Mouse (Mus musculus) MEL (cell line): ENCODE data around the gene Dip2a. TPM values are rescaled to one million over a fixed set of nuclear protein-coding genes. Genes with fewer than 3 reads are reported as not detected.

Experiments used
- DNase-seq: peaks from one replicate; pipeline ENCODE4 v3.0.0; 2011; ENCODE audit warnings: low read depth, low spot score
- H3K27ac ChIP-seq: 2 replicates; pipeline ENCODE4 v1.5.1; 2012; ENCODE audit warnings: low read depth, mild to moderate bottlenecking, control low read depth, low read length, moderate library complexity; ENCODE audit not compliant: control insufficient read depth
- H3K27me3 ChIP-seq, 2 experiments: fragments of 150-350 bp in 1 of 2; sonication (generic) in 1 of 2; 2 replicates each; pipeline ENCODE4 v1.6.1; 2012; ENCODE audit warnings: low read length in 2 of 2, mild to moderate bottlenecking in 2 of 2, improper control_type of control experiment in 1 of 2, moderate library complexity in 1 of 2; ENCODE audit not compliant: insufficient read depth in 2 of 2, control insufficient read depth in 1 of 2
- H3K36me3 ChIP-seq, 2 experiments: 2 replicates each; pipeline ENCODE4 v1.6.1; 2012 to 2014; ENCODE audit warnings: low read length in 2 of 2, improper control_type of control experiment in 1 of 2, inconsistent platforms in 1 of 2, mild to moderate bottlenecking in 1 of 2; ENCODE audit not compliant: insufficient read depth in 2 of 2, control insufficient read depth in 1 of 2
- H3K4me1 ChIP-seq, 2 experiments: fragments of 150-350 bp in 1 of 2; sonication (generic) in 1 of 2; 2 replicates each; pipeline ENCODE4 v1.6.1; 2012; ENCODE audit warnings: low read length in 2 of 2, improper control_type of control experiment in 1 of 2, mild to moderate bottlenecking in 1 of 2; ENCODE audit not compliant: insufficient read depth in 2 of 2, control insufficient read depth in 1 of 2
- H3K4me3 ChIP-seq, 2 experiments: fragments of 150-350 bp in 1 of 2; sonication (generic) in 1 of 2; 2 replicates each; pipeline ENCODE4 v1.5.1; 2012; ENCODE audit warnings: low read depth in 2 of 2, low read length in 2 of 2, mild to moderate bottlenecking in 2 of 2, moderate library complexity in 2 of 2, control low read depth in 1 of 2, improper control_type of control experiment in 1 of 2; ENCODE audit not compliant: control insufficient read depth in 1 of 2, insufficient read depth in 1 of 2
- H3K79me2 ChIP-seq: 2 replicates; pipeline ENCODE4 v1.6.1; 2012; ENCODE audit warnings: mild to moderate bottlenecking, low read length, moderate library complexity; ENCODE audit not compliant: control insufficient read depth, poor library complexity, insufficient read depth
- H3K9ac ChIP-seq: 2 replicates; pipeline ENCODE4 v1.6.1; 2012; ENCODE audit warnings: low read depth, mild to moderate bottlenecking, control low read depth, low read length, moderate library complexity; ENCODE audit not compliant: control insufficient read depth, poor library complexity, severe bottlenecking
- H3K9me3 ChIP-seq: fragments of 150-350 bp; sonication (generic); replicated peaks from 2 replicates; pipeline ENCODE4 v1.6.1; 2012; ENCODE audit warnings: mild to moderate bottlenecking, low read length, improper control_type of control experiment, moderate library complexity; ENCODE audit not compliant: insufficient read depth
- BHLHE40 ChIP-seq: IDR thresholded peaks from 2 replicates; pipeline ENCODE4 v1.6.1; 2012; ENCODE audit warnings: low read depth, mild to moderate bottlenecking, inconsistent platforms, low read length, improper control_type of control experiment, borderline replicate concordance
- CHD1 ChIP-seq: IDR thresholded peaks from 2 replicates; pipeline ENCODE4 v1.6.1; 2012; ENCODE audit warnings: low read depth, mild to moderate bottlenecking, inconsistent platforms, low read length, improper control_type of control experiment
- CTCF ChIP-seq, 3 experiments: IDR thresholded peaks in 2 of 3; conservative IDR thresholded peaks in 1 of 3; 2 replicates each; pipeline ENCODE4 v1.5.1; 2011 to 2012; ENCODE audit warnings: low read length in 3 of 3, low read depth in 2 of 3, mild to moderate bottlenecking in 2 of 3, improper control_type of control experiment in 1 of 3, inconsistent platforms in 1 of 3, mixed read lengths in 1 of 3, moderate library complexity in 1 of 3; ENCODE audit not compliant: control insufficient read depth in 1 of 3, insufficient read depth in 1 of 3, poor library complexity in 1 of 3, severe bottlenecking in 1 of 3
- E2F4 ChIP-seq: IDR thresholded peaks from 2 replicates; pipeline ENCODE4 v1.6.1; 2011; ENCODE audit warnings: low read depth, low read length, improper control_type of control experiment, borderline replicate concordance
- EP300 ChIP-seq, 2 experiments: IDR thresholded peaks; 2 replicates each; pipeline ENCODE4 v1.6.1; 2011; ENCODE audit warnings: improper control_type of control experiment in 2 of 2, low read length in 2 of 2, low read depth in 1 of 2, mild to moderate bottlenecking in 1 of 2
- ETS1 ChIP-seq: IDR thresholded peaks from 2 replicates; pipeline ENCODE4 v1.6.1; 2012; ENCODE audit warnings: low read depth, mild to moderate bottlenecking, inconsistent platforms, low read length, improper control_type of control experiment, moderate library complexity
- GABPA ChIP-seq: IDR thresholded peaks from 2 replicates; pipeline ENCODE4 v1.6.1; 2012; ENCODE audit warnings: low read depth, mild to moderate bottlenecking, inconsistent platforms, low read length, improper control_type of control experiment, moderate library complexity
- JUND ChIP-seq: IDR thresholded peaks from 2 replicates; pipeline ENCODE4 v1.6.1; 2011; ENCODE audit warnings: low read depth, mild to moderate bottlenecking, improper control_type of control experiment, low read length
- KAT2A ChIP-seq: conservative IDR thresholded peaks from 2 replicates; pipeline ENCODE4 v1.6.1; 2012; ENCODE audit warnings: low read depth, low read length, improper control_type of control experiment, inconsistent platforms
- MAFK ChIP-seq: IDR thresholded peaks from 2 replicates; pipeline ENCODE4 v1.6.1; 2011; ENCODE audit warnings: low read depth, mild to moderate bottlenecking, low read length, improper control_type of control experiment, borderline replicate concordance
- MAX ChIP-seq: IDR thresholded peaks from 2 replicates; pipeline ENCODE4 v1.6.1; 2011; ENCODE audit warnings: low read length, improper control_type of control experiment
- MAZ ChIP-seq: IDR thresholded peaks from 2 replicates; pipeline ENCODE4 v1.6.1; 2012; ENCODE audit warnings: low read depth, mild to moderate bottlenecking, inconsistent platforms, low read length, improper control_type of control experiment
- MXI1 ChIP-seq: IDR thresholded peaks from 2 replicates; pipeline ENCODE4 v1.6.1; 2011; ENCODE audit warnings: mild to moderate bottlenecking, low read depth, low read length, improper control_type of control experiment
- MYB ChIP-seq: IDR thresholded peaks from 2 replicates; pipeline ENCODE4 v1.6.1; 2011; ENCODE audit warnings: mild to moderate bottlenecking, low read depth, low read length, improper control_type of control experiment
- MYC ChIP-seq: IDR thresholded peaks from 2 replicates; pipeline ENCODE4 v1.6.1; 2011; ENCODE audit warnings: low read depth, mild to moderate bottlenecking, low read length, improper control_type of control experiment, moderate library complexity
- NELFE ChIP-seq: IDR thresholded peaks from 2 replicates; pipeline ENCODE4 v1.6.1; 2011; ENCODE audit warnings: low read depth, low read length, improper control_type of control experiment
- NRF1 ChIP-seq: IDR thresholded peaks from 2 replicates; pipeline ENCODE4 v1.6.1; 2014; ENCODE audit warnings: low read depth, mild to moderate bottlenecking, inconsistent platforms, low read length, improper control_type of control experiment, moderate library complexity; ENCODE audit not compliant: poor library complexity, insufficient read depth, severe bottlenecking
- POLR2A ChIP-seq, 2 experiments: IDR thresholded peaks; 2 replicates each; pipeline ENCODE4 v1.6.1; 2011 to 2012; ENCODE audit warnings: low read length in 2 of 2, mild to moderate bottlenecking in 2 of 2, control low read depth in 1 of 2, improper control_type of control experiment in 1 of 2, low read depth in 1 of 2, moderate library complexity in 1 of 2; ENCODE audit not compliant: control insufficient read depth in 1 of 2, insufficient read depth in 1 of 2, poor library complexity in 1 of 2
- POLR2AphosphoS2 ChIP-seq: IDR thresholded peaks from 2 replicates; pipeline ENCODE4 v1.6.1; 2011; ENCODE audit warnings: low read length, improper control_type of control experiment
- RAD21 ChIP-seq: IDR thresholded peaks from 2 replicates; pipeline ENCODE4 v1.6.1; 2011; ENCODE audit warnings: mild to moderate bottlenecking, low read depth, low read length, improper control_type of control experiment
- RCOR1 ChIP-seq: IDR thresholded peaks from 2 replicates; pipeline ENCODE4 v1.6.1; 2012; ENCODE audit warnings: low read depth, mild to moderate bottlenecking, inconsistent platforms, low read length, improper control_type of control experiment
- SMC3 ChIP-seq: IDR thresholded peaks from 2 replicates; pipeline ENCODE4 v1.6.1; 2011; ENCODE audit warnings: low read depth, low read length, improper control_type of control experiment
- TAL1 ChIP-seq: IDR thresholded peaks from 2 replicates; pipeline ENCODE4 v1.6.1; 2012; ENCODE audit warnings: mild to moderate bottlenecking, inconsistent platforms, low read length, moderate library complexity, mixed read lengths
- TBP ChIP-seq: IDR thresholded peaks from 2 replicates; pipeline ENCODE4 v1.8.0; 2011; ENCODE audit warnings: low read depth, low read length, improper control_type of control experiment
- TCF12 ChIP-seq: IDR thresholded peaks from 2 replicates; pipeline ENCODE4 v1.6.1; 2014; ENCODE audit warnings: low read depth, mild to moderate bottlenecking, inconsistent platforms, low read length, improper control_type of control experiment, moderate library complexity
- UBTF ChIP-seq: IDR thresholded peaks from 2 replicates; pipeline ENCODE4 v1.6.1; 2012; ENCODE audit warnings: low read depth, mild to moderate bottlenecking, inconsistent platforms, low read length, improper control_type of control experiment, moderate library complexity, borderline replicate concordance; ENCODE audit not compliant: insufficient read depth
- ZKSCAN1 ChIP-seq: IDR thresholded peaks from 2 replicates; pipeline ENCODE4 v1.6.1; 2012; ENCODE audit warnings: low read depth, mild to moderate bottlenecking, inconsistent platforms, low read length, improper control_type of control experiment, moderate library complexity
- ZMIZ1 ChIP-seq: IDR thresholded peaks from 2 replicates; pipeline ENCODE4 v1.6.1; 2012; ENCODE audit warnings: low read depth, mild to moderate bottlenecking, inconsistent platforms, low read length, improper control_type of control experiment, moderate library complexity
- ZNF384 ChIP-seq: IDR thresholded peaks from 2 replicates; pipeline ENCODE4 v1.6.1; 2012; ENCODE audit warnings: low read depth, mild to moderate bottlenecking, inconsistent platforms, low read length, improper control_type of control experiment
- polyA plus RNA-seq, 2 experiments: library from polyadenylated mRNA; stranded (reverse) in 1 of 2; unstranded in 1 of 2; fragments of >175 nt in 1 of 2; fragments of >200 nt in 1 of 2; gene quantifications; 2 replicates each; pipeline versions ENCODE4 v1.2.1 to v1.2.4; 2012; ENCODE audit warnings: low replicate concordance in 2 of 2, low read depth in 1 of 2; ENCODE audit not compliant: insufficient read length in 2 of 2, insufficient read depth in 1 of 2, missing spikeins in 1 of 2
- total RNA-seq: library from RNA; depleted of rRNA; stranded (reverse); fragments of 300-350 nt; gene quantifications from 2 replicates; pipeline ENCODE4 v1.2.3, GENCODE M21; 2012

The Dip2a gene
- total and polyA plus RNA-seq, 3 experiments = 2.6 to 5.7 TPM; not detected in 1

- H3K27me3 ChIP-seq = no peaks in the 10 kb centered on the region
- H3K9me3 ChIP-seq = no peaks in the 10 kb centered on the region
- no peak for TF ChIP-seq KAT2A
- no peak for TF ChIP-seq POLR2A (IDR thresholded peaks at IDR 0.05; ENCODE audit: control insufficient read depth in 1 of 2, insufficient read depth in 1 of 2, low read depth in 1 of 2, low read length in 2 of 2, poor library complexity in 1 of 2)
- TF ChIP-seq TCF12 = no peak
- no peak for TF ChIP-seq RCOR1
- no peak for TF ChIP-seq BHLHE40
- TF ChIP-seq RAD21 = no peak
- no peak for TF ChIP-seq MYC
- TF ChIP-seq ZNF384 = no peak
- TF ChIP-seq MXI1 = no peak
- TF ChIP-seq MYB = no peak
- TF ChIP-seq CHD1 = no peak
- no peak for TF ChIP-seq NELFE
- no peak for TF ChIP-seq TBP
- no peak for TF ChIP-seq ZMIZ1
- no peak for TF ChIP-seq POLR2AphosphoS2
- no peak for TF ChIP-seq E2F4
- no peak for TF ChIP-seq EP300 (IDR thresholded peaks at IDR 0.05; ENCODE audit: low read depth in 1 of 2, low read length in 2 of 2)
- no peak for TF ChIP-seq ZKSCAN1
- no peaks in the 10 kb centered on the region for H3K4me1 ChIP-seq
- no peak overlapping the region for H3K27ac ChIP-seq
- H3K36me3 ChIP-seq = no peaks in the 10 kb centered on the region
- no peak overlapping the region for H3K9ac ChIP-seq
- H3K79me2 ChIP-seq = no peaks in the 10 kb centered on the region
- H3K4me3 ChIP-seq = no peak overlapping the region
- no peak for DNase-seq
These were observed 130.9 kb downstream of the Dip2a start for GRCm38 (mm10) chr10:76214161-76214560.

- DNase-seq = no peak
- TF ChIP-seq ETS1 (no peak), CHD1 (no peak), BHLHE40 (no peak), MAZ (no peak), GABPA (no peak), SMC3 (no peak), UBTF (no peak), TCF12 (no peak), JUND (no peak), MAFK (no peak), TAL1 (no peak), MYC (no peak), CTCF (IDR thresholded peaks at IDR 0.05 in 2 of 3, conservative IDR thresholded peaks at IDR 0.05 in 1 of 3; ENCODE audit: control insufficient read depth in 1 of 3, insufficient read depth in 1 of 3, low read depth in 2 of 3, low read length in 3 of 3, poor library complexity in 1 of 3, severe bottlenecking in 1 of 3) (no peak), NRF1 (no peak), ZKSCAN1 (no peak), MAX (no peak)
These were observed 133.0 kb downstream of the Dip2a start for GRCm38 (mm10) chr10:76212121-76212520.

More at GRCm38 (mm10) chr10:76212121-76212520, 133.0 kb downstream of the Dip2a start:
- Histone ChIP-seq H3K36me3 (no peaks in the 10 kb centered on the region), H3K9ac (no peak overlapping the region), H3K4me3 (no peak overlapping the region), H3K27ac (no peak overlapping the region), H3K79me2 (no peaks in the 10 kb centered on the region), H3K9me3 (no peaks in the 10 kb centered on the region), H3K27me3 (no peaks in the 10 kb centered on the region), H3K4me1 (no peaks in the 10 kb centered on the region)
